Comparison of ENCODE assay signal across 24 mouse cellular contexts in the genomic region with DNA sequence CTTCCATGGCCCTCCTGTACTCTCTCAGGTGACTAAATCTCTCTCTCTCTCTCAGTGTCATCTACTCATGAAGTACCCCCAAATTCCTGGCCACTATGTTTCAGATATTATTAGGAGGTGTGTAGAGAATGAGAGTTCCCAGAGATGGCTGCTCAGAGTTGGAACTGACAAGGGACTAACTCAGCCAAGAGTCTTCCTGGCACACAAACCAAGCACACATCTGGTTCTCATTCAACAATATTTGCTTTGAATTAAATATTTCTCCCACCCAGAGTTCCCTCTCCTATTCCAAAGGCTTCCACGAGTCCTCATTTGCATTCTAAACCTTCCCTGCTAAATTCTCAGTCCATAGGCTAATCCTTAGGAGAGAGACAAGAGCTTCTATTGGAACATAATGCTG. TPM values are rescaled to one million over a fixed set of nuclear protein-coding genes. Genes with fewer than 3 reads are reported as not detected.
"Had no signal": no experiment of that assay in that cellular context is flagged by ENCODE, and none has a peak within 500 bp of the region (broad histone marks: within the 10 kb centered on the region; RNA-seq: fewer than 3 reads in every experiment).

No protein-coding gene starts in this region.

- H3K4me3 ChIP-seq: limb, embryonic 13.5 days; lung, embryonic 15.5 days; megakaryocyte, embryonic 14.5 days; midbrain, embryonic 10.5 days; midbrain, embryonic 13.5 days; myocyte; neural tube, embryonic 13.5 days had no signal

- H3K4me2 ChIP-seq: limb, embryonic 13.5 days; liver, embryonic 11.5 days; lung, embryonic 15.5 days; midbrain, embryonic 13.5 days; neural tube, embryonic 13.5 days had no signal

- H3K27me3 ChIP-seq: midbrain, embryonic 13.5 days had no signal

- H3K27ac ChIP-seq: limb, embryonic 13.5 days; liver, embryonic 14.5 days; lung, embryonic 15.5 days; midbrain, embryonic 10.5 days; midbrain, embryonic 13.5 days; neural tube, embryonic 13.5 days had no signal

- H3K9ac ChIP-seq: limb, embryonic 13.5 days; liver, embryonic 14.5 days; lung, embryonic 15.5 days; midbrain, embryonic 13.5 days; neural tube, embryonic 13.5 days had no signal

- DNase-seq: kidney, postnatal 14 days; kidney, postnatal 4 days; left cerebral cortex, postnatal 4 days; lung, adult 18-20 months; lung, postnatal 10 days; lung, postnatal 36 days; retina, postnatal 1 day; right cerebral cortex, postnatal 25 days; thymus, adult 18-20 months; thymus, postnatal 4 days had no signal

- ATAC-seq: midbrain, embryonic 13.5 days; midbrain, embryonic 16.5 days had no signal

- H3K4me1 ChIP-seq: lung, embryonic 15.5 days; midbrain, embryonic 13.5 days had no signal

- H3K36me3 ChIP-seq: limb, embryonic 13.5 days; lung, embryonic 15.5 days; midbrain, embryonic 10.5 days; midbrain, embryonic 13.5 days; neural tube, embryonic 13.5 days had no signal

- H3K9me3 ChIP-seq: lung, embryonic 15.5 days; megakaryocyte, embryonic 14.5 days; midbrain, embryonic 10.5 days; midbrain, embryonic 13.5 days; neural tube, embryonic 13.5 days had no signal

RNA-seq across cellular contexts. Expression of a gene that starts 11.1 kb away (rescaled TPM):
- total RNA-seq: monocyte, adult 5-6 weeks; neutrophil, adult 5-6 weeks had no signal
- polyA plus RNA-seq: liver, embryonic 14.5 days; myocyte; small intestine, adult 2 months; stomach, embryonic 16.5 days had no signal

RNA-seq across cellular contexts. Expression of a gene that starts 28.1 kb away (rescaled TPM):
- total RNA-seq: neutrophil, adult 5-6 weeks had no signal
- polyA plus RNA-seq: myocyte; small intestine, adult 2 months had no signal
